Mouse (Mus musculus): ENCODE measurements around the gene Chrd.

Chrd gene

GRCm38 (mm10) chr16:20710810-20711209 is 22.1 kb upstream of the Chrd start:
- DNase-seq (ENCODE audit: low spot score), result no peak

- DNase-seq (ENCODE audit: low spot score), result no peak
Observed at GRCm38 (mm10) chr16:20712190-20712589, 20.7 kb upstream of the Chrd start.

- no peak for DNase-seq (ENCODE audit: low spot score)
Observed at GRCm38 (mm10) chr16:20712889-20713288, 20.0 kb upstream of the Chrd start.

- DNase-seq (ENCODE audit: low spot score), result no peak
Observed at GRCm38 (mm10) chr16:20714307-20715080, 18.4 kb upstream of the Chrd start.

GRCm38 (mm10) chr16:20715161-20715560 is 17.8 kb upstream of the Chrd start:
- DNase-seq (ENCODE audit: low spot score), result no peak

GRCm38 (mm10) chr16:20715566-20715965 is 17.4 kb upstream of the Chrd start:
- no peak for DNase-seq (ENCODE audit: low spot score)

GRCm38 (mm10) chr16:20715976-20716840 is 16.7 kb upstream of the Chrd start:
- DNase-seq (ENCODE audit: low spot score), result peak; percentile 91

GRCm38 (mm10) chr16:20716841-20717180 is 16.1 kb upstream of the Chrd start:
- DNase-seq (ENCODE audit: low spot score), result no peak

- peak; percentile 97 for DNase-seq (ENCODE audit: low spot score)
Observed at GRCm38 (mm10) chr16:20717181-20717977, 15.5 kb upstream of the Chrd start, which contains the start of the genes Polr2h and Clcn2. TSS of gene Polr2h (plus strand) at chr16:20717665. TSS of gene Clcn2 (minus strand) at chr16:20717746.

GRCm38 (mm10) chr16:20717978-20718670 is 14.8 kb upstream of the Chrd start:
- DNase-seq (ENCODE audit: low spot score), result peak; percentile 39

GRCm38 (mm10) chr16:20721808-20722207 is 11.1 kb upstream of the Chrd start:
- no peak for DNase-seq (ENCODE audit: low spot score)

- DNase-seq (ENCODE audit: low spot score), result no peak
Observed at GRCm38 (mm10) chr16:20722736-20723135, 10.2 kb upstream of the Chrd start.

GRCm38 (mm10) chr16:20723247-20723646 is 9.7 kb upstream of the Chrd start:
- no peak for DNase-seq (ENCODE audit: low spot score)

- peak; percentile 71 for DNase-seq (ENCODE audit: low spot score)
Observed at GRCm38 (mm10) chr16:20724338-20724748, 8.6 kb upstream of the Chrd start.

GRCm38 (mm10) chr16:20725321-20725720 is 7.6 kb upstream of the Chrd start:
- no peak for DNase-seq (ENCODE audit: low spot score)

GRCm38 (mm10) chr16:20725750-20726149 is 7.2 kb upstream of the Chrd start:
- DNase-seq (ENCODE audit: low spot score), result no peak

GRCm38 (mm10) chr16:20726384-20726783 is 6.5 kb upstream of the Chrd start:
- DNase-seq (ENCODE audit: low spot score), result no peak

- no peak for DNase-seq (ENCODE audit: low spot score)
Observed at GRCm38 (mm10) chr16:20730293-20730711, 2.6 kb upstream of the Chrd start.

GRCm38 (mm10) chr16:20731688-20732087 is 1.2 kb upstream of the Chrd start:
- DNase-seq (ENCODE audit: low spot score), result no peak

- peak; percentile 60 for DNase-seq (ENCODE audit: low spot score)
Observed at GRCm38 (mm10) chr16:20732251-20732924, 539 bp upstream of the Chrd start.
